Mouse (Mus musculus) ES-Bruce4 (cell line): ENCODE measurements around the gene Hbq1b. TPM values are rescaled to one million over a fixed set of nuclear protein-coding genes. Genes with fewer than 3 reads are reported as not detected.
"Not testable (repeated sequence)": the region's sequence is repeated elsewhere in the genome, so short reads cannot be mapped to it uniquely, and the experiment has no call there.

Source experiments
- H3K27ac ChIP-seq: 2 replicates; pipeline ENCODE4 v1.5.1; 2012; ENCODE audit warnings: low read length, inconsistent platforms; ENCODE audit not compliant: insufficient read depth
- H3K27me3 ChIP-seq: 2 replicates; pipeline ENCODE4 v1.6.1; 2012; ENCODE audit warnings: mild to moderate bottlenecking, low read length, inconsistent platforms; ENCODE audit not compliant: control insufficient read depth, poor library complexity, insufficient read depth, severe bottlenecking
- H3K36me3 ChIP-seq: 2 replicates; pipeline ENCODE4 v1.6.1; 2012; ENCODE audit warnings: inconsistent platforms, mild to moderate bottlenecking, low read length, moderate library complexity; ENCODE audit not compliant: control insufficient read depth, poor library complexity, insufficient read depth, severe bottlenecking
- H3K4me1 ChIP-seq: one replicate; pipeline ENCODE4 v1.8.1; 2011; ENCODE audit warnings: low read length; ENCODE audit not compliant: control insufficient read depth, insufficient read depth
- H3K4me3 ChIP-seq: 2 replicates; pipeline ENCODE4 v1.5.1; 2011; ENCODE audit warnings: low read depth, mild to moderate bottlenecking, low read length
- H3K9ac ChIP-seq: 2 replicates; pipeline ENCODE4 v1.6.1; 2012; ENCODE audit warnings: low read depth, mild to moderate bottlenecking, inconsistent platforms; ENCODE audit not compliant: poor library complexity, severe bottlenecking
- H3K9me3 ChIP-seq: replicated peaks from 2 replicates; pipeline ENCODE4 v1.6.1; 2012; ENCODE audit warnings: mild to moderate bottlenecking, low read length, inconsistent platforms; ENCODE audit not compliant: control insufficient read depth, poor library complexity, insufficient read depth, severe bottlenecking
- CTCF ChIP-seq: IDR thresholded peaks from one replicate; pipeline ENCODE4 v1.8.1; 2011; ENCODE audit warnings: low read depth, low read length
- EP300 ChIP-seq: IDR thresholded peaks from 2 replicates; pipeline ENCODE4 v1.6.1; 2011; ENCODE audit warnings: low read depth, low read length; ENCODE audit not compliant: insufficient read depth
- POLR2A ChIP-seq: IDR thresholded peaks from one replicate; pipeline ENCODE4 v1.8.1; 2011; ENCODE audit warnings: low read length; ENCODE audit not compliant: insufficient read depth
- polyA plus RNA-seq: library from polyadenylated mRNA; stranded (reverse); fragments of >200 nt; gene quantifications from 2 replicates; pipeline ENCODE4 v1.2.4, GENCODE M21; 2011; ENCODE audit warnings: low read depth; ENCODE audit not compliant: missing spikeins, insufficient read depth, insufficient read length

Hbq1b gene
- polyA plus RNA-seq, 1 experiment, result not detected

- Histone ChIP-seq H3K36me3 (no peaks in the 10 kb centered on the region), H3K9ac (no peak within 1 kb of the TSS), H3K9me3 (no peaks in the 10 kb centered on the region), H3K27ac (no peak within 1 kb of the TSS), H3K27me3 (no peaks in the 10 kb centered on the region), H3K4me1 (no peaks in the 10 kb centered on the region), H3K4me3 (no peak within 1 kb of the TSS)
- TF ChIP-seq EP300, result no peak
- TF ChIP-seq CTCF, result no peak
- no peak for TF ChIP-seq POLR2A
Observed at GRCm38 (mm10) chr11:32276347-32276746, 10.4 kb upstream of the Hbq1b start, which contains the start of gene Hba-x. TSS of gene Hba-x (plus strand) at chr11:32276400.

DNA sequence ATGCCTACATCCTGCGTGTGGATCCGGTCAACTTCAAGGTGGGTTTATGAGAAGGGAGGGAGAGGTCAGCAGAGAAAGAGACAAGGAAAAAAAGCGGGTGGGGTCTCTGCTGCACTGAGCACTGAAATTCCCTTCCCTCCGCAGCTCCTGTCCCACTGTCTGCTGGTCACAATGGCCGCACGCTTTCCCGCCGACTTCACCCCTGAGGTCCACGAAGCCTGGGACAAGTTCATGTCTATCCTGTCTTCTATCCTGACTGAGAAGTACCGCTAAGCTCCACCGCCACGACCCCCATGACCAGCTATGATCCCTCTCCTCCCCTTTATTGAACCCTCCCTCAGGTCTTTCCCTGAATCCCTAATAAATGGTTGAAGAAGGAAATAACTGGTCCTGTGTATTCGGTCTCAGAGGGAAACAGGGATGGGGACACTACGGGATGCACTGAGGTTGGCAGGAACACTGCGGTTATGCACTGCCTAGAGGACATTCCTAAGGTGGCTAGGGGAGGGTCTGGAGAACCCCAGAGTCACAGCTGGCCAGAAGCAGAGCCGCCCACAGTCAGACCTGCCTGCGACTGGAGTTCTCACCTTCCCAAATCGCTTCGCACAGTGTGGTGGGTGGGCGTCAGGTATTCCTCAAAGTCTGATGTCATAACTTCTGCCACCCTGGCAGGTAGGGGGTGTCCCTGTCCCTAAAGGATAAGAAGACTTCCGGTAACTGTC lies 8.9 kb upstream of the Hbq1b start:
- Histone ChIP-seq H3K36me3 (no peaks in the 10 kb centered on the region), H3K4me1 (no peaks in the 10 kb centered on the region), H3K9ac (no peak overlapping the region), H3K27ac (no peak overlapping the region), H3K27me3 (peaks cover 2% of the 10 kb centered on the region; the same call in 1 of the 2 replicates), H3K9me3 (no peaks in the 10 kb centered on the region), H3K4me3 (peak overlapping the region; percentile 36)
- no peak for TF ChIP-seq EP300
- no peak for TF ChIP-seq POLR2A
- TF ChIP-seq CTCF, result no peak

GRCm38 (mm10) chr11:32278458-32278957 lies 8.3 kb upstream of the Hbq1b start:
- H3K9ac ChIP-seq, result no peak overlapping the region
- no peaks in the 10 kb centered on the region for H3K36me3 ChIP-seq
- H3K27me3 ChIP-seq, result peaks cover 2% of the 10 kb centered on the region; the same call in 1 of the 2 replicates
- TF ChIP-seq POLR2A (no peak), CTCF (no peak), EP300 (no peak)
- no peak overlapping the region for H3K4me3 ChIP-seq
- H3K4me1 ChIP-seq, result no peaks in the 10 kb centered on the region
- H3K9me3 ChIP-seq, result no peaks in the 10 kb centered on the region
- no peak overlapping the region for H3K27ac ChIP-seq

- Histone ChIP-seq H3K36me3 (no peaks in the 10 kb centered on the region), H3K4me1 (no peaks in the 10 kb centered on the region), H3K27me3 (peaks cover 2% of the 10 kb centered on the region; the same call in 1 of the 2 replicates), H3K27ac (no peak overlapping the region), H3K9ac (no peak overlapping the region), H3K4me3 (no peak overlapping the region), H3K9me3 (no peaks in the 10 kb centered on the region)
- TF ChIP-seq EP300 (no peak), CTCF (no peak), POLR2A (no peak)
Observed at GRCm38 (mm10) chr11:32280646-32281045, 6.1 kb upstream of the Hbq1b start.

GRCm38 (mm10) chr11:32281416-32282144 lies 5.2 kb upstream of the Hbq1b start:
- H3K4me1 ChIP-seq, result no peaks in the 10 kb centered on the region
- peaks cover 2% of the 10 kb centered on the region; the same call in 1 of the 2 replicates for H3K27me3 ChIP-seq
- no peak overlapping the region for H3K27ac ChIP-seq
- H3K9me3 ChIP-seq, result no peaks in the 10 kb centered on the region
- H3K4me3 ChIP-seq, result no peak overlapping the region
- no peaks in the 10 kb centered on the region for H3K36me3 ChIP-seq
- H3K9ac ChIP-seq, result no peak overlapping the region
- TF ChIP-seq EP300, result no peak
- TF ChIP-seq POLR2A, result no peak
- TF ChIP-seq CTCF, result no peak

GRCm38 (mm10) chr11:32283091-32283777 lies 3.5 kb upstream of the Hbq1b start, which contains the start of gene Hba-a1:
TSS of gene Hba-a1 (plus strand) at chr11:32283511.
- not testable (repeated sequence) for H3K27me3 ChIP-seq, H3K9me3 ChIP-seq, H3K9ac ChIP-seq, H3K27ac ChIP-seq, H3K4me1 ChIP-seq, H3K4me3 ChIP-seq, H3K36me3 ChIP-seq

DNA sequence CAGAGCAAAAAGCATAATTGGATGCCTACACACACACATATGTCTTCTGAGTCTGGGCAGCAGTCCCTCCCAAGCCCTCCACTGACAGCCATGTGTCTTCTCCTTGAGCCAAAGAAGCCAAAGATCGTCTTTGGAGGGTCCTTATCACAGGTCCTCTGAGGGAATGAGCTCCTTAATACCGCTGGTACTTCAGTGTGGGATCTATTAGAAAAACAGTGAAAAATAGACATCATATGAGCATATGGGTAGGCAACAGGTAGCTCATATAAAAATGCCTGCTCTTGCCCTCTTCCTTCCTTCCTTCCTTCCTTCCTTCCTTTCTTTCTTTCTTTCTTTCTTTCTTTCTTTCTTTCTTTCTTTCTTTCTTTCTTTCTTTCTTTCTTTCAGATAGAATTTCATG lies 2.2 kb upstream of the Hbq1b start:
- H3K4me1 ChIP-seq, H3K27me3 ChIP-seq, H3K9me3 ChIP-seq, H3K9ac ChIP-seq, H3K4me3 ChIP-seq, H3K36me3 ChIP-seq, H3K27ac ChIP-seq: not testable (repeated sequence)
